Mouse (Mus musculus) kidney, adult 2 months (tissue): Measurements from ENCODE around the gene Gmnn. TPM values are rescaled to one million over a fixed set of nuclear protein-coding genes. Genes with fewer than 3 reads are reported as not detected.
A peak's percentile ranks its signal among the peaks of the same experiment; 100 is the strongest.

Source experiments
- DNase-seq: peaks from one replicate; pipeline ENCODE4 v3.0.0; 2021
- H3K27ac ChIP-seq: fragments of 200-500 bp; 2 replicates; pipeline ENCODE4 v1.5.1; 2012; ENCODE audit warnings: low read depth, low read length, control low read depth, inconsistent platforms; ENCODE audit not compliant: insufficient read depth
- H3K27me3 ChIP-seq: fragments of 200-500 bp; replicated peaks from 2 replicates; pipeline ENCODE4 v1.6.1; 2012; ENCODE audit warnings: mild to moderate bottlenecking, moderate library complexity, low read length, inconsistent platforms; ENCODE audit not compliant: control insufficient read depth, insufficient read depth
- H3K36me3 ChIP-seq: fragments of 200-500 bp; 2 replicates; pipeline ENCODE4 v1.6.1; 2012; ENCODE audit warnings: mild to moderate bottlenecking, moderate library complexity, low read length, inconsistent platforms; ENCODE audit not compliant: control insufficient read depth, insufficient read depth
- H3K4me1 ChIP-seq: fragments of 200-500 bp; 2 replicates; pipeline ENCODE4 v1.6.1; 2011; ENCODE audit warnings: low read length; ENCODE audit not compliant: control insufficient read depth, insufficient read depth
- H3K4me3 ChIP-seq: fragments of 200-500 bp; 2 replicates; pipeline ENCODE4 v1.5.1; 2011; ENCODE audit warnings: mild to moderate bottlenecking, low read depth, low read length, control low read depth; ENCODE audit not compliant: insufficient read depth
- CTCF ChIP-seq: fragments of 200-500 bp; conservative IDR thresholded peaks from 2 replicates; pipeline ENCODE4 v1.5.1; 2011; ENCODE audit warnings: low read depth, mild to moderate bottlenecking, control low read depth, low read length, moderate library complexity, mixed read lengths; ENCODE audit not compliant: insufficient read depth, insufficient read length
- POLR2A ChIP-seq: fragments of 200-500 bp; IDR thresholded peaks from one replicate; pipeline ENCODE4 v1.6.1; 2011; ENCODE audit warnings: low read depth, low read length, control low read depth
- WGBS: fragments of 180-500 bp; shearing (Covaris S2); methylation state at CpG from one replicate; pipeline ENCODE4 v1.1.7; 2018; 5-methylcytosine and 5-hydroxymethylcytosine counted together
- polyA plus RNA-seq: library from polyadenylated mRNA; depleted of rRNA; stranded (reverse); fragments of >200 nt; gene quantifications from 2 replicates; pipeline ENCODE4 v1.2.3, GENCODE M21; 2012

Gmnn gene
- polyA plus RNA-seq, 1 experiment: 7.1 TPM

GRCm38 (mm10) chr13:24717677-24718076 is 44.0 kb downstream of the Gmnn start:
- H3K4me3 ChIP-seq: no peak overlapping the region
- DNase-seq: no peak
- TF ChIP-seq CTCF (no peak), POLR2A (no peak)
- 43% methylated on average over 7 of the region's 7 CpGs for WGBS
- H3K4me1 ChIP-seq: 0 out of 2 replicates have a peak, but pooled peaks cover 3% of the 10 kb centered on the region
- no peaks in the 10 kb centered on the region for H3K27me3 ChIP-seq
- H3K27ac ChIP-seq: no peak overlapping the region
- H3K36me3 ChIP-seq: no peaks in the 10 kb centered on the region

- Histone ChIP-seq H3K4me1 (0 out of 2 replicates have a peak, but pooled peaks cover 3% of the 10 kb centered on the region), H3K27ac (no peak overlapping the region), H3K4me3 (no peak overlapping the region), H3K27me3 (no peaks in the 10 kb centered on the region), H3K36me3 (no peaks in the 10 kb centered on the region)
- TF ChIP-seq CTCF (no peak), POLR2A (no peak)
- 81% methylated on average over 9 of the region's 9 CpGs for WGBS
- DNase-seq: no peak
Observed at GRCm38 (mm10) chr13:24716441-24716840, 45.3 kb downstream of the Gmnn start.

DNA sequence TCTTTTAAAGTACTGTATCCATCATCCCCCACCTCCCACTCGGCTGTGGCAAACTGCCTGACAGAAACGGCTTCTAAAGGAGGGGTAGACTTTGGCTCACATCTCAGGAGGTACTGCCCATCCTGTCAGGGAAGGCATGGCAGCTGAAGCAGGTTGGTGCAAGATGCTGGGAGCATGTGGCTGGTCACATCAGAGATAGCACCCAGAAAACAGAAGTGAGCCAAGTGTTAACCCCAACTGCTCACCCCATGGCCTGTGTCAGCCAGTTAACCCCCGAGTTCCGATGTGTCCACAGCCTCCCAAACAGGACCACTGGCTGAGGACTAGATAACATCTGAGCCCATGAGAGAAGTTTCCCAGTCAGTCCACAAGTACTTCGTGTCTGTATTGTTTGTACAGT is 46.1 kb downstream of the Gmnn start:
- TF ChIP-seq POLR2A (no peak), CTCF (no peak)
- 66% methylated on average over 5 of the region's 5 CpGs for WGBS
- Histone ChIP-seq H3K36me3 (no peaks in the 10 kb centered on the region), H3K27me3 (no peaks in the 10 kb centered on the region), H3K27ac (no peak overlapping the region), H3K4me1 (0 out of 2 replicates have a peak, but pooled peaks cover 3% of the 10 kb centered on the region), H3K4me3 (no peak overlapping the region)
- no peak for DNase-seq

DNA sequence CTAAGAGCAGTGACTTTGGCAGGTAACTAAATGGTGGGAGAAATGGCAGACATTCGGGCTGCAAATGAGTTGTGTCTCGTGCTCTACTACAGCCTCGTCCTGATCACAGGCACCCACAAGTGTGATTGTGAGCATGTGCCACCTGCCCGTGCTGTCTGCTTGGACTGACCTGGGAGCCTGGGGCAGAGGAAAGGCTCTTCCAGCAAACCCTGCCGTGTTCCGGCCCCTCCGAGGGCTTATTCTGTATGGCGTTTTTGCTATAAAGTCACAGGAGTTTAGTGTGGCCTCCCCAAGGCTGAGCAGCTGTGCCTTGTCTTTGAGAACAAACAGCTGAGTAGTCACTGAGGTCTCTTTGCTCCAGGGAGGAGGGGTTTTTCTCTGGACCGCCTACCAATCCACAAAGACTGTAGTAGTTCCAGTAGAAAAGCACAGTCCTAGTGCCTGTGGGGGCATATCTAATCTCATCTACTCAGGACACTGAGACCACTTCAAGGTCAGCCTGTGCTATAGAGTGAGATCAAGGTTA is 47.3 kb downstream of the Gmnn start:
- no peak for TF ChIP-seq CTCF
- TF ChIP-seq POLR2A: no peak
- no peak overlapping the region for H3K4me3 ChIP-seq
- H3K27me3 ChIP-seq: no peaks in the 10 kb centered on the region
- no peaks in the 10 kb centered on the region for H3K36me3 ChIP-seq
- no peak overlapping the region for H3K27ac ChIP-seq
- 74% methylated on average over 9 of the region's 9 CpGs for WGBS
- H3K4me1 ChIP-seq: 0 out of 2 replicates have a peak, but pooled peaks cover 3% of the 10 kb centered on the region
- DNase-seq: no peak

DNA sequence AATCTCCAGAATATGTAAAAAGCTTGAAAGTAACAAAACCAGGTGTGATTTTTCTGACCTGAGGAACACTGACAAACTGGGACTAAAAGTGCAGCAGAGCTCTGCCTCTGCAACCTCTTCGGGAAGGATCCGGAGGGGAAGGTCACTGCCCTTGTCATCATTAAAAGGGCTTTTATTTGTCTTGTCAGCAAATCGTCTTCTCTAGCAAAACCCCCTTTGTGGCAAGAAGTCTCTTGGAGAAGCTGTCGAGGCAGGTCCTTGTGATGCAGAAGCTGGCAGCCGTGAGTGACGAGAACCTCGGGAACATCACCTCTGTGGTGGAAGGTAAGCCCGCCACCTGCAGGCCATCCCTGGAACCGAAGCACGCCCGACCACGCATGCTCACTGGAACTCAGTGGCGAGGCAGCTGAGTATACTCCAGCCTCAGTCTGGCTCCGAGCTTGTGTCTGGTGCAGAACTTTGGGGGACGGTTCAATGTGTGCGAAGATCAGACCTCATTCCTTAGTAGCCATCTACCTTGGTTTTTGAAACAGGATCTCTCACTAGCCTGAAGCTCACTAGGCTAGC is 48.2 kb downstream of the Gmnn start:
- 8% methylated on average over 16 of the region's 16 CpGs for WGBS
- Histone ChIP-seq H3K27me3 (no peaks in the 10 kb centered on the region), H3K4me3 (no peak overlapping the region), H3K4me1 (0 out of 2 replicates have a peak, but pooled peaks cover 3% of the 10 kb centered on the region), H3K36me3 (no peaks in the 10 kb centered on the region), H3K27ac (no peak overlapping the region)
- peak; percentile 90 for DNase-seq
- TF ChIP-seq POLR2A (no peak), CTCF (peak; percentile 94)

GRCm38 (mm10) chr13:24712581-24713130 is 49.1 kb downstream of the Gmnn start:
- Histone ChIP-seq H3K27ac (0 out of 2 replicates have a peak overlapping the region, but pooled peaks have one; percentile 24), H3K4me1 (0 out of 2 replicates have a peak, but pooled peaks cover 3% of the 10 kb centered on the region), H3K36me3 (no peaks in the 10 kb centered on the region), H3K4me3 (no peak overlapping the region), H3K27me3 (no peaks in the 10 kb centered on the region)
- WGBS: 60% methylated on average over 7 of the region's 7 CpGs
- TF ChIP-seq POLR2A (no peak), CTCF (no peak)
- DNase-seq: peak; percentile 48

- whole genome bisulfite sequencing: 61% methylated on average over 7 of the region's 7 CpGs
Observed at GRCm38 (mm10) chr13:24710968-24711367, 50.8 kb downstream of the Gmnn start.

More at GRCm38 (mm10) chr13:24710968-24711367, 50.8 kb downstream of the Gmnn start:
- H3K36me3 ChIP-seq: no peaks in the 10 kb centered on the region
- no peaks in the 10 kb centered on the region for H3K27me3 ChIP-seq
- H3K4me1 ChIP-seq: no peaks in the 10 kb centered on the region
- no peak for DNase-seq
- H3K4me3 ChIP-seq: no peak overlapping the region
- H3K27ac ChIP-seq: no peak overlapping the region
- no peak for TF ChIP-seq CTCF
- TF ChIP-seq POLR2A: no peak
